Mouse (Mus musculus) heart, adult 2 months (tissue): ENCODE results near the gene Phldb1.

Experiments used
- CTCF ChIP-seq: fragments of 200-600 bp; IDR thresholded peaks from 2 replicates; pipeline ENCODE4 v1.8.1; 2022; ENCODE audit warnings: antibody characterized with exemption, mild to moderate bottlenecking, moderate library complexity
- POLR2A ChIP-seq: fragments of 200-500 bp; IDR thresholded peaks from 2 replicates; pipeline ENCODE4 v1.6.1; 2011; ENCODE audit warnings: mild to moderate bottlenecking, low read depth, low read length, control low read depth; ENCODE audit not compliant: insufficient read depth

DNA sequence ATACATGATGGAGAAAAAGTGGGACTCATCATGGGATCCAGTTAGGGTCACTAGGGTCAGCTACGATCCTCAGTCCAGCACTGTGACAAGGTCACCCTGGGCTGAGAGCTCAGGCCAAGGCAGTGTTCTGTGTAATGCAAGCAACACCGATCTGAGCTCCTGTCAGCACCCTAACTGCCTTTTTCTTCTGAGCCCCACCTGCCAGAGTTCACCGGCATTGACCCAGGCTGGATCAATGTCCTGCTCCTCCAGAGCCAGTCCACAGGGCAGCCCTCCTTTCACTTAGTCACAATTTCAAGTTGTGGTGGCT is 13.2 kb downstream of the Phldb1 start:
- TF ChIP-seq CTCF (no peak), POLR2A (no peak)
